Mouse (Mus musculus) retina, postnatal 7 days (tissue): ENCODE data around the gene Myo1f.
A peak's percentile ranks its signal among the peaks of the same experiment; 100 is the strongest.

Source experiments
- DNase-seq: peaks from one replicate; pipeline ENCODE4 v3.0.0-alpha.2; 2012; ENCODE audit warnings: low read depth, low spot score

Myo1f gene

DNA sequence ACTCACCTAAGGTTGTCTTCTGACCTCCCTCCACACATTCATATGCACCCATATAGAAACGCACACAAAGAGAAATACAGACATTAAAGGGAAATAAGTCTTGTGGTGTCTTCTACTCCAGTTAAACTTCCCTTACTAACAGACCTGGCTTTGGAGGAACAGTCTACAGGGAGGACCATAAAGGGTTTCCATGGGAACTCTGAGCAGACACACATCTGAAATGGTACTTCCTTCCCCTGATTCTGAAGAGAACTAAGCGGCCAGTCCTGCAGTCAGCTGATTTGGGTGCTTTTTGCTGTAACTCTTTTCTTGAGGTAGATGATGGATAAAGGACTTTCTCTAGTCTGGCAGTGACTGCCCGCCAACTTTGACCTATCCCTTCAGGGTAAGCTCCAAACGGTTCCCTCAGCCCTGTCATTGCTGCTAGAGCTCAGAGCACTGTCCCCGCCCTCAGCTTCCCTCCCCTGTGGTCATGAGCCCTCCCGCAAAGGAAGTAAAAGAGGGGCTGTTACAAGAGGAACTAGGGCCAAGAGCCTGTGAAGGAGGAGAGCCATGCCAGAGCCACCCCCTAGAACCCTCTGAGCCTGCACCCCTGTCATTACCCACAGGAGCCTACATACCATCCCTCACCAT, at the start of gene Myo1f:
Myo1f (plus strand) TSS at position 485 of the 633 bp plus-strand sequence.
- DNase-seq, result no peak

DNA sequence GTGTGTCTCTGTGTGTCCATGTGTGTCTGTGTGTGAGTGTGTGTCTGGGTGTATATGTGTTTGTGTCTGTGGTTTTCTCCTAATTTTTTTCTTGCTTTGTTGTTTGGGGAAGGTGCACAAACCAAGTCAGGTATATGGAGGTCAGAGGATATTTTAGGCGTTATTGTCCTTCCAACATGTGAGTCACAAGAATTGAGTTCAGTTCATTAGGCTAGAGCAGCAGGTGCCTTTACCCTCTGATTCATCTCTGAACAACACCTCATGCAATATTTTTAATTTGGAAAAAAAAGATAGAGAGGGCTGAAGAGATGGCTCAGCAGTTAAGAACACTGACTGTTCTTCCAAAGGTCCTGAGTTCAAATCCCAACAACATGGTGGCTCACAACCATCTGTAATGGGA, 47.1 kb upstream of the Myo1f start:
- no peak for DNase-seq

DNA sequence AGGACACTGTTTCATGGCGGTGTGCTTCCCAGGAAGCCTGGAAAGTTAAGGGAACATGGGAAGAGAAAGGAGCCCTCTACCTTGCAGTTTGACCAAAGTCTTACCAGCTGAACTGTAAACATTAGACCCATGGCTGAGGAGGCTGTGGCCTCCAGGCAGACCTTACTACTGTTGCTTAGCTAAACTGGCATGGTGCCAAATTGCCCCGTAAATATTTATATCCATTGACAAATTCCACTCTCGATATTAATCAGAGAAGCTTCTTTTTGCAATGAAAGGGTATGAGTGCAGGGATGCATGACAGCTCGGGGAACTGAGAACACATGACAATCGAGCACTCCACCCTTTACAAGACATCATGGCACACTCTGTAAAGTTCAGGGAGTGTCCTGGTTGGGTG, 45.3 kb upstream of the Myo1f start:
- no peak for DNase-seq

DNA sequence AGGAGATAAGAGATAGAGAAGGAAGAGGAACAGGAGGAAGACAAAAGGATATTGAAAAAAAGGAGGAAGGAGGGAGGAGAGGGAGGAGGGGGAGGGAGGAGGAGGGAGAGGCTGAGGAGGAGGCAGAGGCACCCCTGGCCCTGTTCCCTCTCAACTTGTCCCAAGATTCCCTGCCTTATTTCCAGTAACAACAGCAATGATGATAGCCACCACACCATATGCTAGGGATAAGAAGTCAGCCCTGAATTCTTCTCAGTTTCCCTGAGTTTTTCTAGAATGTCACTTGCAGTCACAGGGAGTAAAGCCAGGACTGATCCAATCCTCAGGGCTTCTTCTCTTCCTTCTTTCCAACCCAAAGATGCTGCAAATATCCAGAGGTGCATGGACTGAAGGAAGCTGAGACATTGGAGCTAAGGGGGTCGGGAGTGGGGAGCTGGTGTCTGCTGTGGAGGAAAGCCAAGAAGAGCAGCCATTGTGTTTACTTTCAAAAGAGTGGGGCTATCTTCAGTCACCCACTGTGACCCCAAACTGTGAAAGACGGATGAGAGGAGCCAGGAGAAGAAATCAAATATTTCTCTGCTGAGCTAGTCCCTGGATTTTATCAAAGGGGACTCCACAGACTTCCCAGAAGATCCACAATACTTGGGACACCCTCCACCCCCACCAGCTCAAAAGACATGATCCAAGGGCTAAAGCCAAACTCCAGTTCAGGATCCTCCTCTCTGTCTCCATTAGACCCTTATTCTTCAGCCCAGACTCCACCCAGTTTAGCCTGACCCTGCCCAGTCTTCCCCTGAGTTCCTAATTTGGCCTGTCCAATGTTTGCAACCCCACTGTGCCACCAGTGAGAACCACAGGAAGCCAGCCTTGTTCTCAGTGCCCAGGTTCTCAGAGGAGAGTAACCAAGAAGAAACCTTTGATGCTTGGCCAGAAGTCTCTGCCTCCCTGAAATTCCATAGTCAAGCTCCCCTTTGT, 42.8 kb upstream of the Myo1f start:
- DNase-seq, result no peak

DNA sequence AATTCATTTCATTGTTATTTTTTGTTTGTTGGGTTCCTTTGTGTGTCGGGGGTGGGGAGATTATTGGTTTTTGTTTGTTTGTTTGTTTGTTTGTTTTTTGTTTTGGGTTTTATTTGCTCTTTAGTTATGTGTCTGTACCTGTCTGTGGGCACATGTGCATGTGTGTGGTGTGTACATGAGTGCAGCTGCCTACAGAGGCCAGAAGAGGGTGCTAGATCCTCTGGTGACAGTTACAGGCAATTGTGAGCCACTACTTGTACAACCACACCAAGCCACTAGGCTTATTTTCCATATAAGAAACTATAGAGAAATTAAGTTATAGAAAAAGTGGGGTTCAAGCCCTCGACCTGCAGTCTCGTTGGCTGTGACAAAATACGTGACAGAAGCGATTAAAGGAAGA, 41.6 kb upstream of the Myo1f start:
- DNase-seq, result no peak

DNA sequence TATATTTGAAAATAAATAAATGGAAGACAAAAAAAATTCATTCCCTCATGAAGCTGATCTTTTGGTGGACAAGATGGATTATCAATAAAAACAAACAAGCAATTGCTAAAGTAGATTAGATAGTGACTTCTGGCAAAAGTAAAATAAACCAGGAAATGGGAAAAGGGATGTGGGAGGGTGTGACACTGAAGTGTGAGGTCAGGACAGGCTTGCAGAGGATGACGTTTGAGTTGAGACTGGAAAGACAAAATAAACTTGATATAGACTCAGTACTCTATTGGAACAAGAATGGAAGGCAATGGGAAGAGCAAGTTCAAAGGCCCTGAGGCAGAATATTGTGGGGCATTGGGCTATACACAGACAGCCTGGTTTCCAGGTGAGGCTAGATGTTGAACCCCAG, 35.1 kb upstream of the Myo1f start:
- no peak for DNase-seq

DNA sequence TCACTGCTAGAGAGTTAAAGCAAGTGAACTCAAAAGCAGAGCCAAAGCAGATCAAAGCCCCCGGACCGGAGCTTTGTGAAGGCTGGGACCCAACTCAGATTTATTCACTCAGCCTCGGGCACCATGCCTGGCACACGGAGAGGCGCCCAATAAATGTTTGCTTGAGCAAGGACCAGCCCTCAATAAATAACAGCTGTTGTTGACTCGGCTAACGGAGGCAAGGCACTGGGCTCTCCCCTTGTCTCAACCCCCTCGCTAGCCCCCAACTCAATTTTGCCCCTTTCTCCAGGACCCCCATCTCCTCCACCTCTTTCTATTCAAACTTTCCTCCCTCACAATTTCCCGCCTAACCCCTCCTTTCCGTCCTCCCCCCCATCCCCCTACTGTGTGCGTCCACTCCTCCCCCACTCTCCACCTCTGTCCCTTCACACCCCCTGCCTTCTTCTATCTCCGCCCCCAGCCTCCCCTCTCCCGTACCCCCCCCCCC, 32.0 kb upstream of the Myo1f start:
- no peak for DNase-seq

DNA sequence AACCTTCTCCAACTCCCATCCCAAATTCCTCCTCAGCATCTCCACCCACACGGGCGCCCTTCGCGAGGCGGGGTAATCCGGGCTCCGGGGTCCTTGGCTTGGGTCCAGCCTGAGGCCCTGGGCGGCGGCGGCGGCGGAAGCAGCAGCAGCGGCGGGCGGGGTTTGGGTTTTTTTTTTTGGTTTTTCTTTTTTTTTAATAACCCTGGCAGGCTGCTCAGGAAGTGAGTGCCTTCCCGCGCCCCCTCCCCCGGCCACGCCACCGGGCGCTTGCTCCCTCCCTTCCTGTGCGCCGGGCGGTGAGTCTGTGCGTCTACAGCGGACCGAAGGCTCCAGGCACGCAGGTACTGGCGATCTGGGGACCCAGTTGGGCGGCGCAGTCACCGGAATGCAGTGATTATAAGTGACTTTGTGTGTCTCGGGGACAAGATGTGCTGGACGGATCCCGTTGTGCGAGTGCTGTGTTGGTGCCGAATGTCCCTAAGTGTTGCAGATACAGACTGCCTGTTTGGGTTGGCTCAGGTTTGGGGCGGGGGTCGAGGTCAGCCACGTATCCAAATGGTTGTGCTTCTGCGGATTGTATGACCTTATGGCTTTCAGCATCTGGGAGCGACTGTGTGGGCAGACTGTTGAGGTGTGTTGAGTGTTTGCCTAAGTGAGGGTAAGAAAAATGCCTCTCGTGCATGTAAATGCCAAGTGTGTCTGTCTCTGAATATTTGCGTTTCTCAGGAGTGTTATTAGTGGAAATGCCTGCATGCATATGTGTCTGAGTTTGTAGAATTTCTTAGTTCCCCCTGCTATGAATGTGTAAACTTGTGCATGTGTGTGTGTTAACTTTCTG, 31.4 kb upstream of the Myo1f start, which contains the start of gene Adamts10:
Adamts10 (plus strand) TSS at position 287 of the 838 bp plus-strand sequence.
- DNase-seq, result peak; percentile 29

DNA sequence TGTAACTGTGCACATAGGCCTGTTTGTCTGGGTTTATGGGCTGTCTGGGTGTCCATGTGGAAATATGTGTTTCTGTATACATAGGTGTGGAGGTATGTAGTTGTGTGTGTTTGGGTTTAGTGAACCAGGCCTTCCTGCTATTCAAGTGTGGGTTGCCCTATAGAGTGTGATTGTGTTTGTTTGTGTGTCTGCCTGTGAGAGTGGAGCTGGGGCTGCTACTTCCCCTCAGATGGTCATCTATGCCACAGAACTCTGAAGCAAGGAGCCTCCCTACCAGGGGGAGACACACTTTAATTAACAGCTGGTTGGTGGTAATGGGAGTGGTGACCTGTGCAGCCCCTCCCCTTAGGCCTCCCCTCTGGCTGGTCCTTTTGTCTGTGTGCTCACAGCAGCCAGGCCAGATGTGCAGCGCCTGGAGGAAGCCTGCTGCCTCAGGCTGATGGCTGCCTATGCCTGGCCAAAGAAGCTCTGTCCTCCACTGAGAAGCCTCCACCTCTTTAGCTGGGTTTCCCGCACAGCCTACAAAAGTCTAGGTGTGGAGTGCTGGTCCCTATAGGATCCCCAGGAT, 30.6 kb upstream of the Myo1f start:
- DNase-seq, result no peak

DNA sequence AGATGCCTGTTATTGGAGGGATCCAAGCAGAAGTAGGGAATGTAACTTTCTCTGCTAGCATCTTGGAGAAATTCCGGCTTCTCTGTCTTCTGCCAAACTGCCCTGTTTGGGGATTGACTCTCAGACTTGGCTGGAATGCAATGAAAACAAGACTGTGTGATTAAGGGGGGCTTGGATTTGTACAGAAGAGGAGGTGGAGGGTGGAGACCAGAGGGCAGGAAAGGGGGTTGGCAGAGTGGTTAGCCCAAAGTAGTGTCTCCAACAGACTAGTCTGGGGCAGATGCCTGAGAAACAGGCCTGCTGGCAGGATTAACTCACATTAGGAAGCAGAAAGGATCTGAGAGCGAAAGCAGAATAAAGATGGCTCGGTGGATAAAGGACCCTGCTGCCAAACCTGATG, 29.0 kb upstream of the Myo1f start:
- DNase-seq, result no peak

DNA sequence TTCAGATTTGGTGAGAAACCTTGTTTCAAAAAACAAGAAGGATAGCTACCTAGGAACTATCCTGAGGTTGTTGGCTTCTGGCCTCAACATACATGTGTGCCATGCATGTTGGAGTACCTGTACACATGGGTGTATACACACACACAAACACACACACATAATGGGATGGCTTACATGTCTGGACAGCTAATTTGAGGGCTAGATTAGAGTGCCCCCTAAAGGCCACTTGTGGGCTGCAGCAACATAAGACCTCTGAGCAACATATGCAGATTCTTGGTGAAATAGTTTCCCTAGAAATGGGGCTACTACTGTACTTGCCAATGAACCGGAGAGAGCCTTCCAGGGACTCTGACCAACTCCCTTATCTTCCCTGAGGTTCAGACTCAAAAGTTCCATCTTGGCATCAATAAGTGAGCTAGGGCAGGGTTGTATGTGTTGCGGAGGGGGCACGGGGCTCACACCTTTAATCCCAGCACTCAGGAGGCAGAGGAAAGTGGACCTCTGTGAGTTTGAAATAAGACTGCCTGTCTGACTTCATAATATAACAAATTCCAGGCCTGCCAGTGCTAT, 16.3 kb upstream of the Myo1f start:
- no peak for DNase-seq

DNA sequence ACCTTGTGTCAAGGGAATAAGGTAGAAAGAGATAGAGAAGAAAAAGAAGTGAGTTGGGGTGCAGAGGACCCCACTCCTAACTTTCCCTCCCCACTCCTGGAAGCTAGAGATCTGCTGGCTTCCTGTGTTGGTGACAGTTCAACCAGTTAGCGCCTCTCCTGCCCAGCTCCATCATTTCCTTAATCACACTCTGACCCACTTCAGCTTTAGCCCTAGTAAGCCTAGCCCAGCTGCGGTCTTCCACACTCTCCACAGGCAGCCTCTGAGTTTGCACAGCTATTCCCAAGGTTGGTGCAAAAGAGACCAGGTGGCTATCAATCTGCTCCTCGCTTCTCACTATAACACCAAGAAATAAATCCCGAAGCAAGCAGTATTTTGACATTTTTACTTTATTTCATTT, 15.6 kb upstream of the Myo1f start:
- no peak for DNase-seq

DNA sequence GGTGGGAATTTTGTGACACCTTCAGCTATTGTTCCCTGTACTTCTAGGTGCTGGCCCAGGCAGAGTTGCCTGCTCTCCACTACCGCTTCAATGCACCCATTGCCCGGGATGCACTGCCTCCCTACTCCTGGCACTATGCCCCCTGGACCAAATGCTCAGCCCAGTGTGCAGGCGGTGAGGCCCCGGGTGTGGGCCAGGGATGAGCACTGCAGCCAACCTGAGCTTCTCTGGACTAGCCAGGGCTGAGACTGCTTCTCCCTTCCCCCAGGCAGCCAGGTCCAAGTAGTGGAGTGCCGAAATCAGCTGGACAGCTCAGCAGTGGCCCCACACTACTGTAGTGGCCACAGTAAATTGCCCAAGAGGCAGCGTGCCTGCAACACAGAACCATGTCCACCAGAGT, 6.3 kb upstream of the Myo1f start:
- DNase-seq, result no peak

DNA sequence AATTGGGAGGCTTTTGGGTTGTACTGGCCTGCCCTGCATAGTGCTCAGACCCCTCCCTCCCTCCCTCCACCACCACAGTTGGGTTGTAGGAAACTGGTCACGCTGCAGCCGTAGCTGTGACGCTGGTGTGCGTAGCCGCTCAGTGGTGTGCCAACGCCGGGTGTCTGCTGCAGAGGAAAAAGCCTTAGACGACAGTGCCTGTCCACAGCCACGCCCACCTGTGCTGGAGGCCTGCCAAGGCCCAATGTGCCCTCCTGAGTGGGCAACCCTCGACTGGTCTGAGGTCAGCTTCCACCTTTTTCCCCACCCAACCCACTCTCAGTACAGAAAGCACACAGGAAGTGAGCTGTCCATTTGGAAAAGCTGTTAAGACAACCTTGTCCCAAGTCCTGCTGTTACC, 5.1 kb upstream of the Myo1f start:
- DNase-seq, result no peak

DNA sequence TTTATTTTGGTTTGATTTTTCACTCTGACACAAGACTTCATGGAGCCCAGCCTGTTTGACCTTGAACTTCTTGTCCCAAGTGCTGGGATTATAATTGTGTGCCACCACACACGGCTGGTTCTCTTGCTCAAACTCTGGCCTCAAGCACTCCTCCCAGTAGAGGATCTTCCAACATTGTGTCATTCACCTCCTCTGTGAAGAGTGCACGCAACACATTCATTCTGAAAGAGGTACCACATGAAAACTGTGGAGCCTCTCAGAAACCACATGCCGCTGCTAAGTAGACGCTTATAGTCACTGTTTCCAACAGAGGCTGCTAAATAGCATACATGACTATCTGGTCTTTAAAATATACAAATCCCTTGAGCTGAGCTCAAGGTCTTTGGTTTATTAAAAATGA, 3.4 kb upstream of the Myo1f start:
- DNase-seq, result no peak

DNA sequence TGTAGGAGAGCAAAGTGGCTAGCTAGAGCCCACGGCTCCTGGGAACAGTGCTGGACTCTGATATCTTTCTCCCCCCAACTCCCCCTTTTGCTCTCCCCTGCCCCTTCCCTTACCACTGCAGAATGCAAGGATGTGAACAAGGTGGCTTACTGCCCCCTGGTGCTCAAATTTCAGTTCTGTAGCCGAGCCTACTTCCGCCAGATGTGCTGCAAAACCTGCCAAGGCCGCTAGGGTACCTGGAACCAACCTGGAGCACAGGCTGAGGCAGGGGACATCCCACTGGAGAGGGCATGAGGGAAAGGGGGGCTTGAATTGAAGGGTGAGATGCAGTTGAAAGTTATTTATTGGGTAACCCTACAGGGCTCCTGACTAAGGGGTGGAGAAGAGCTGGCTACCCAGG, 2.5 kb upstream of the Myo1f start:
- DNase-seq, result peak; percentile 29

DNA sequence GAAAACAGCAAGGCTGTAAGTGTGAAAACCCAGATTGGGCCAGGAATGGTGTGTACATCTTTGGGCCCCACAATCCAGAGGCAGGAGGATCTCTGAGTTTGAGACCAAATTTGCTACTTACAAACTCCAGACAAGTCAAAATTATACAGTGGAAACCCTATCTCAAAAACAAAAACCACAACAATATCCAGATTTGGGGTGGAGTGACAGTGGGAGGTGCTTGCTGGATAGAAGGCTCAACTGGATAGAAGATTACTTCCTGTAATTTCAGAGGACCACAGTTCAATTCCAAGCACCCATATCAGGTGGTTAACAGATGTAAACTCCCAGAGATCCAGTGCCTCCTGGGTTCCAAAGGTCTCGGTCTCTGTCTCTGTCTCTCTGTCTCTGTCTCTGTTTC, 971 bp upstream of the Myo1f start:
- DNase-seq, result no peak

DNA sequence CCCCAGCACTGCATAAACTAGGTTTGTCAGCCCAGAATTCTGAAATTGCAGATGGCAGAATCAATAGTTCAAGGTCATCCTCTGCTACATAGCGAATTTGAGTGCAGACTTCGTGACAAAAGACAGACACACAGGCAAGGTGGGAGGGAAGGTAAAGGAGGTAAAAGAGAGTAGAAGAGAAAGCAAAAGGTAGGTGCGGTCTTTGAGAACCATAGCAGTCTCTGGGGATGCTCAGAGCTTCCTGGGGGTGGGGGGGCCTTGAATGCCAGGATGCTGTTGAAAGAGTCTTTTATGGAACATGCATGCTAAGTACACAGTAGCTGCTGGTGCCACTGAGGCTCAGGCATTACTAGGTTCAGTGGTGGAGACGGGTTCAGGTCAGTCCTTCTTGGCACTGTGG, 2.4 kb downstream of the Myo1f start:
- no peak for DNase-seq

DNA sequence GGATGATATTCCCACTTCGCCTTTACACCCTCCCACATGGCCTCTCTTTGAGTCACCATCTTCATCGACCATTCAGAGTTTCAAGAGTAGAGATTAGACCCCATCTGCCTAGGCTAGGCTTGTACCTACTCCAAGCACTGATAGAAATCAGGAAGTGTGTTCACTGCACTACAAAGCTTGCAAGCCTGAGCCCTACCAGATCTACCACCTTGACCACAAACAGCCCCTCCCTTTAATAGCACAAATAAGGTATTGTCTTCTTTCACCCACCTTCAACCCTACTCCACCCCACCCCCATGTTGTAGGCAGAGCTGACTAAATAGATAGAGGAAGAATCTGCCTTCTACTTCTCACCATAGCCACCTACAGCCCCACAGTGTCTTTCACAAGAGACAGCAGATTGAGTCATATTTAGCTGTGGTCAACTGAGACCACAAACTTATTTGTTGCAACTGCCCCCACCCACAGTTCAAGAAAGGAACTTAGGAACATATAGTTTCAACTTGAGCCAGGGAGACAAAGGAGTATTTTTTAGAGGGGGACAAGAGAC, 8.1 kb downstream of the Myo1f start:
- no peak for DNase-seq

DNA sequence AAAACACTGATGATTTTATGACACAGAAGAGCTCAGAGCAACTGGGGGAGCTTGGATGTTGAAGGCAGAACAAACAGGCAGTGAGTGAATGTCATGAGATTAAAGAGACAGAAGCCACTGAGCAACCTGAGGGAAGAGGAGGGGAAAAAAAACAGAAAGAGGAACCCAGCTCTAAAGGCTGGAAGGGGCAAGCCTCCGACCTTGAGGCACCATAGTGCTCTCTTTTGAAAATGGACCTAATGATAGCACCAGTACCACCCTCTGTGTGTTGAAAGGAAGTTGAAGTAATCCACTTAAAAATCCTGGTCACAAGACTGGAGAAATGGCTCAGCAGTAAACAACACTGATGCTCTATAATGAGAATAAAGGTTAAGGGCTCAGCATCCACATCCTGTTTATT, 9.1 kb downstream of the Myo1f start:
- no peak for DNase-seq

DNA sequence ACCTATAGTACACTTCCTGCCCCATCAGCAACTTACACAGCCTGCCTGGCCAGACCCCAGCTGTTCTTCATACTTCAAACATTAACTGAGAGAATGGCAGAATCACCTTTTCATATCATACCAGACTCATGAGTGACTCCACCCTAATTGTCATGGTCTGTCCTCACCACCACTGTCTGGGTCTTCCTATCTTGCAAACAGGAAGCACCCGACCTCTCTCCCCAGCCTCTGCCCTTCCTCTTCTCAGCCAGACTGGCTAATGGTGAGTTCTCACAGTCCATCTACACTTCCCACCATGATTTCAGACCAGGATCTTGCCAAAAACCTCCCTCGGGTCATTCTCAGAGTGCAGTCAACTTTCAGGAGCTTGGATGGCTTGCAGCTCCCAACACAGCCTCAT, 10.7 kb downstream of the Myo1f start:
- DNase-seq, result no peak
